Mouse (Mus musculus) lung, adult 18-20 months (tissue): Measurements from ENCODE around the gene Ephb1.
A peak's percentile ranks its signal among the peaks of the same experiment; 100 is the strongest.

Experiments
- DNase-seq, 2 experiments: peaks; one replicate each; pipeline ENCODE4 v3.0.0; 2022; ENCODE audit warnings: mixed read lengths in 2 of 2

Ephb1 gene

DNA sequence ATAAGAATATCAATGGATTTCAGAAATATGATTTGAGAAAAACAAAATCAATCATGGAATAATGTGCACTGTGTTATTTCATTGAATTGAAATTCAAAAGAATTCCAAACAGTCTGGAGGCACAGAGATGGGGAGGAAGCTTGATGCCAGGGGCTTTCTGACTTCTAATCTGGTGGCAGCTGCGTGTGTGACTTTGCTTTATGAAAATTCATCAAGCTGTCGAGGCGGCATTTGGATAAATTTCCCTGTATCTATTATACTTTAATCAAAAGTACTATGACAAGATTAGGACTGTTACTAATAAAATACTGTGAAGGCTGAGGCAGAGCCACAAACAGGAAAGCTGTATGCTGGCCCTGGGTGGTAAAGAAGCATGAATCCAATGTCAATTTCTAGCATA is 451.1 kb downstream of the Ephb1 start:
- no peak for DNase-seq

DNA sequence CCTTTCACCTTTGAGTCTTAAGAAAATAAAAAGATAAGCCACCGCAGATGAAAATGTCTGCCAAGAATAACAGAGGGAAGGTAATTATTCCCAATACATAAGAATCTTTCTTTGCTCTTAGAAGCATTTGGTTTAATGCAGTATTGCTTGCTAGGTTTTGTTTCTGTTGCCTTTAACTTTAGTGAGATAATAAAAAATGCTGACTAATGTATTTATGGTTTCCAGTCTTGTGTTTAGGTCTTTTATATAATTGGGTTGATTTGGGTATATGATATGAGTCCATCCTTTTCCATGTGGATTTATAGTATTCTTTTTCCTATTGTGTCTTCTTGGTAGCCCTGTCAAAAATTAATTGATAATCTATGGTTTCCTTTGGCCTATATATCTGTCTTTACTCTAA is 456.6 kb downstream of the Ephb1 start:
- no peak for DNase-seq

DNA sequence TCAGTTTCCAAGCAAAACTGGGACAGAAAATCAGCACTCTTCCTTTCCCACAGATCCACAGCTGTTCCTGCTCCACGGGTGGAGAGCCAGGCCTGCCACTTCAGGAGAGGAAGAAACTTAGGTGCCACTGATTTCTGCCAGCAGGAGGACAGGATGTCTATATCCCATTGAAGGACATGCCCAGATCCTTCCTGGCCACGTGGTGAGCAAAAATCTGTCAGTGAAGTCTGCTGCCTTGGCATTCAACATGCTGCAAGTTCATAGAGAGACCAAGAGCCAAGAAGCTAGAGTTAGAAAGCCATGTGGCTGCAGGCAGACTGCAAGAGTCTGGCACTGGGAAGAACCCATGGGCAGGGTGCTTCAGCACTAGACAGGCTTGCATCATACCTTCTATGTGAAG is 471.2 kb downstream of the Ephb1 start:
- DNase-seq = peak in 1 of 2 experiments; percentile 15

DNA sequence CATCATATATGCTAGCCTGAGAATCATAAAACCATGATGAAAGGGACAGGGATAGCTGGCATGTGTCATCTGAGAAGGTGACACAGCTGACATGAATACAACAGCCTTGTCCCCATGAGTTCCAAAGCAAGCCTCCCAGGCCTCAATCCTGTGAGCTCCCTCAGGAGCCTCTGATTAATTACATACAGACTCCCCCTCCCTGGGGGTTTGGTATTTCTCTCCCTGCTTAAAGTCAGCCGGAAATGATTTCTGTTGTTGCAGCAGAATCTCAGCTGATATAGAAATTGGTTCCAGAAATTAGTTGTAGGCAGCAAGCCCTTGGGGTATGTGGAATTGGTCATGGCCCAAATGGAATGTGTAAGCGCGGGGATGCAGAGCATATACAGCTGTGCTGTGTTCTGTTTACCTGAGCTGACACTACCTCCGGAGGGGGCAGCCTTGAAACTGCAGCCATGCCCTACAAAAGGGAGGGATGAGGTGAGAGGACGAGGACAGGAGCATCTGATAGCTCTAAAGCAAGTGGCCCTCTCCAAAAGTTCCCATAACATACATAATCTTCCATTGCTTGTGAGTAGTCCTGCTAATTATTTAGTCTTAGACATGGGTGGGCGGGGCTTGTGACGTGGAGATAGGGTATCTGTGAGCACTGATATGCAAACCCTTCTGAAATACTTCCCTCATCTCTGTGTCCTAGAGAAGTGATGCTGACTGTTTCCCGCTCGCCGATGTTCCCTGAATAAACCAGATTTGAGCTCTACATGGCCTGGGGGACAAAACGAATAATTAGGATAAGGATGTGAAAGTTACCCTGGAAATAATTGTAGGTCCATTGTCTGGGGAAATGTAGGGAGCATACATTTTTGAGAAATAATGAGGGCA is 477.1 kb downstream of the Ephb1 start:
- no peak for DNase-seq

DNA sequence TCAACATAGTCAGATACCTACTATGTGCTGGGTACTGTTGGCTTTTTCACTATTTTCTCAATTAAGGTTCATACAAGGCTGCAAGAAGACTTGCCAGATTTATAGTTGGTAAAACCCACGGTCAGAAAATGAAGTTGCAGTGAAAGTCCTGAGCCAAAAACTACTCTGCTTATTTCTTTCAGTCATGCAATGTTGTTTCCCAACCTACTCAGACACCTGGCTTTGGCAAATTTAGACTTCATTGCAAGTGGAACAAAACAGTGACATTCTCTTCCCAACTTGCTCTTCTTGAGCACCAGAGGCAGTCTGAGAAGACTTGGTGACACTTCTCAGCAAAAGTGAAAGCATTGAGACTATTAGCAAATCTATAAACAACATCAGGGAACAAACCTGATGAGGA is 479.2 kb downstream of the Ephb1 start:
- no peak for DNase-seq
